Mouse (Mus musculus) spleen, adult 18-20 months (tissue): ENCODE measurements around the gene Stx8.

Experiments used
- DNase-seq, 2 experiments: peaks; one replicate each; pipeline ENCODE4 v3.0.0; 2022; ENCODE audit warnings: mixed read lengths in 2 of 2

Stx8 gene

GRCm38 (mm10) chr11:68244254-68244991 lies 278.4 kb downstream of the Stx8 start:
- DNase-seq = no peak

GRCm38 (mm10) chr11:68244992-68245261 lies 278.9 kb downstream of the Stx8 start:
- DNase-seq = no peak

DNA sequence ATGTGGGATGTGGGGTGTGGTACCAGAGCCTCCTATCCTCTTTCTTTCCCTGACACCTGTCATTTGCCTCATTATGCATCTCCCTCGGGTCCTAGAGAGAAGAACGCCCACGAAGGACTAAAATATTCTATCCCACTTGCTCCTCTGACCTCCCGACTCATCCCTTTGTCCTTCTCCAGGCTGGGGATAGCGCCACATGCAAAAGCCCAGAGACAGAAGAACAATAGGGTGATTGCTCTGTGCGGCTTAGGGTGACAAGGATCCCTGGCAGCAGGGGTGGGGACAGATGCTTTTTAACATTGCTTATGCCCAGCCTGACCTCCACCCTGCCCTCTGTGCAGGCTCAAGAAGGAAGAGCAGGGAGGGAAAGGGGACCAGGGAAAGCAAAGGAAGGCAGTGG lies 281.9 kb downstream of the Stx8 start:
- no peak for DNase-seq

DNA sequence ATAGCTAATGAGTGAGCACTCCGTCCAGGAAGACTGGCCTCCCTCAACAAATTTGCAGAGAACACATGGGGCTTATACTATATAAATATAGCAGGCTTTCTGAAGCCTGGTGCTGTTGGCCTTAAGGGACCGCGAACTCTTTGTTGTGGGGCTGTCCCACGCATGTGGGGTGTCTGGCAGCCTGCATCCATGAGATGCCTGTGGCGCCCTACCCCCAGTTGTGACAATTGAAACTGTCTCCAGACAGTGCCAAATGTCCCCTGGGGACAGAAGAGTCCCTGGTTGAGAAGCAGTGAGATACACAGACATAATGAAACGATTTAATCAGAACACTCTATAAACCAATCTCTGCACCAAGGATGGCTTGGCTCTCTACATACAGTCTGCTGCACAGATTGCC lies 284.1 kb downstream of the Stx8 start:
- DNase-seq = no peak

DNA sequence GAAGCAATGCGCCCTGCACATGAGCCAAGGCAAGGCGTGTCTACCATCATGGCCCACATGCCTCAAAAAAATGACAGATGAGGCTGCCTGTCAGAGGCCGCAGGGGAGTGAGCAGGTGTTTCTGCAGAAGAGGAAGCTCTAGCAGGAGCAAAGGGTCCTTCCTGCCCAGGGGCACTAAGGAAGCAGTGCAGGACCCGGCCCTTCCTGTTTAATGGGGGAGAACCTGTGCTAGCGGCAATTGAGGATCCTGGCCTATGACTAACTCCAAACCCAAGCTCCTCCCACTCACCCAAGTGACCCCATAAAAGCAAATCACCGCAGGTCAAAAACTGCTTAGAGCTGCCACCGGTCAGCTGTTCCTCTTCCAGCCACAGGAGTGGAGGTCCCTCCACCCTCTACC lies 287.5 kb downstream of the Stx8 start:
- no peak for DNase-seq
